In the genomic region with DNA sequence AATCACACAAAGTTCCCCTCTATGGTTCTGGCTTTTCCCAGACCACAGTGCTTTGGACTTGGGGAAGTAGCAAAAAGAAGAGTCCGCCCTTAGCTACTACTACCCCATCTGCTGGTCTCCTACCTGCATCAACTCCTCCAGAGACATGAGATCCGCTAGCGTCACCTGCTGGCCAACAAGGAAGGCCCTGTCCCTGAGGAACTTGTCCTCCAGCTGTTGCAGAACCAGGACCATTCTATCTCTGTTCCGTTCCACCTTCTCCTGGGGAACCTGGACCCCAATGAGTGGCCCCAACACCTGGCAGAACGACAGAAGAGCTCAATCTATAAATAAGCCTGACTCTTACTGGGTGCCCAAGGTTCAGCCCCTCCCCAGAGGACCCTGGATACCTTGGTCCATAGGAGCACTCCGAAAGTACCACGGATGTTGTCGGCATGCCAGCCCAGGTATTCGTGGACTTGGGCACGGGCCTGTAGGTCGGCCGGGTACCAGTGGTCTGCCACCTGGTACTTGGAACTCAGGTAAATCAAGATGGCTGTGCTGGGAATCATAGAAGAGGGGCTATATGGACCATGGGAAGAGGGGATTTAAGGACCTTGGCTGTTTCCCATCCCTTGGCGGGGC, we compare ENCODE assay signal across 1 mouse cellular context.
TF ChIP-seq lines count a peak whose summit lies in the region.

No protein-coding gene starts in this region.

TF ChIP-seq in ES-E14, 5 proteins besides CTCF, POLR2A, EP300 and RAD21:
- TF ChIP-seq HCFC1 (IDR thresholded peaks at IDR 0.05; ENCODE audit: borderline replicate concordance, insufficient read depth, low read length) (no peak), ZNF384 (IDR thresholded peaks at IDR 0.05; ENCODE audit: low read depth, low read length) (no peak), CHD2 (IDR thresholded peaks at IDR 0.05; ENCODE audit: low read depth, low read length) (no peak), ZC3H11A (IDR thresholded peaks at IDR 0.05; ENCODE audit: borderline replicate concordance, low read depth, low read length) (peak; percentile 78), MAFK (IDR thresholded peaks at IDR 0.05; ENCODE audit: insufficient read depth, low read depth, low read length) (no peak)
